Mouse (Mus musculus): ENCODE measurements around the gene Sgms1.
A peak's percentile ranks its signal among the peaks of the same experiment; 100 is the strongest.

Sgms1 gene

DNA sequence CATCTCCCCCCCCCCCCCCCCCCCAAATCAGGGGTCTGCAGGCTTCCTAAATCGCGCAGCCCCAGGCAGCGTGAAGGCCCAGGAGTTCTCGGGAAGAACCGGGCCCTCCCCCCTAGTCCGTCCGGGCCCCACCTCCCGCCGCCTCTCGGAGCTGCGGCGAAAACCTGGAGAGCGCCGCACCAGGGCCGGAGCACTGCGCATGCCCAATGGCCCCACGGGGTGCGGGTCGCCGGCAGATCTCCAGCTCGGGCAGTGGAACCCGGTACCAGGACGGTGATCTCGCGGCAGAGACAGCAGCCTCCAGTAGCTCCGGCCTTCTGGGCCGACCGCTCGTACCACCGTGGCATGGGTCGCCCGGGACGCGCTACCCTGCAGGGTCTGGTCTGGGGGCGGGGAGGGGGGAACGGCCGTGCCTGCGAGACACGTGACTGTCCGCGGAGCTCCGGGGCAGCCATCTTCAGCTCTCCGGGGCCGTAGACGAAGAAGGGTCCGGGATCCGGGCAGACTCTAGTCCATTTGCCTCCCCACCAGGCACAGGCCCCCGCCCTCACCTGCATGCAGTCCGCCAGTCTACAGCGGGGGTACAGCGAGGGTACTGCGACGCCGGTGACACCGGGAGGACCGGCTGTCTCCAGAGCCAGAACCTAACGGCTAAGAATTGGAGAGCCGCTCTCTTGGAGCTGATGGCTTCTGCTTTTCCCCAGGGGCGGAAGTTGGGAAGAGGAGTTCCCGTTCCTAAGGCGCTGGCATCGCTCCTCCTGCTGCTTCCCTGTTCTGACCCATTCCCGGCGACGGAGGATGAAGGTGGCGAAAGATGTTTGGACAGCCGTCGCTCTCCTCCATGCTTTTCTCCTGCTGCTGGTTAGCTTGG lies at the start of gene Sgms1:
Gene Sgms1, minus strand, starts transcription at position 714 of the 871 bp plus-strand sequence.
- DNase-seq: peak; percentile 88

DNA sequence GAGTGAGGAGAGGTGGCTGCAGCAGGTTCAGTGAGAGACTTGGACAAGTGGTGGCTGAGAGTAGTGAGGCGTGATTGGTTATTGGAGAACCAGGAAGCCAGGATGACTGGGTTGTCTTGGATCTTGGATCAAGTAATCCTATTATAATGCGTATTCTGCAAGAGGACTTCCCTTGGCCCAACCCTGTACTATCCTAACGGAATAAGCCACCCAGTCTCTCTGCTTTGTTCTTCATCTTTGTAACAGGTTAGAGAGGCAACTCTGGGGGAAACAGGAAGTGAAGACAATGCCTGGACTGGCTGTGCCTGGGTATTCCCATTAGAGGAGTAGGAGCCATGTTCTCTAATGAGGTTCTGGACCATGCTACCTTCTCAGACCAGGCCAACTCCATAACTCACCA lies 36.3 kb upstream of the Sgms1 start:
- no peak for DNase-seq

DNA sequence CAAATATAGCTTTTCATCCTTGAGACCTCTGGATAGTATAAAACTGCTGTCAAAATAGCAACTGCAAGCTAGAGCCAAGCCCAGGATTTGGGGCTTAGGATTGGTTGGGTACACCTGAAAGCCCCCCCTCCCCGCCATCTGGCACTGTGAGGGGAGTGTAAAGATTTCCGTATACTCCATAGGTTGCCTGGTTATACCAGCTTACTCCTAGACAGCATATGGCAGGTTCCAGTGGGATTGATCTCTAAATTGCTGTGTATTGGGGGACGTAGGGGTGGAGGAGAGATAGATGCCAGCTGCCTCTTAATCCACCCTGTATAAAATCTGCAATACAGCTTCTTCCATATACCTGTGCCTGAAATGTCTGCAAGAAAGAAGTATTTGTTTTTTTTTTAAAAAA lies 35.2 kb upstream of the Sgms1 start:
- no peak for DNase-seq

GRCm38 (mm10) chr19:32419069-32419468 lies 29.6 kb upstream of the Sgms1 start:
- no peak for DNase-seq

DNA sequence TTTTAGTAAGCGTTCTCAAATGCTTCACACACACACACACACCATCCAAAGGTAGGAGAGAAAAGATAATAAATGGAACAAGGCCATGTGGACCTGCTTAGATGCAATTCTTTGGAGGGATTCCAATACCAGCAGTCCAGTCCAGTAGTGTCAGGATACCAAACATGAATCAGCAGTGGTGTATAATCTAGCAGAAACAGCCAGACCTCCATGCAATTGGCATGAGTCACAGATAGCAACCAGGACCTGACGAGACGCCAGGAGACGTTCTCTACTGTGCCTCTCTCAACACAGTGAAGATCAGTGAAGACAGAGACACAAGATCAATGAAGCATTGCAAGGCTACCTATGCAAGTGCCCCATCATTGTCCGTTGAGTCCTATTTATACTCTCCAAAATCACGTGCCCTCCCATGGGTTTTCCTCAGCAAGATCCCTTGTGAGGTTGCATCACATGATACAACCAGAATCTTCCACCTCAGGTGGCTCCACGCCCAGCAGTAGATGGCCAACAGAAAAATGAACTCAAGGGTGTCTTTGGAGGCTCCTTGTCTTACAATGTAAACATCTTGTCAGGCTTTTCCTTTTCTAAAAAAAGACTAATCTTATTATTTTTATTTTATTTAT lies 27.3 kb upstream of the Sgms1 start:
- no peak for DNase-seq

- no peak for DNase-seq
Measured at GRCm38 (mm10) chr19:32409603-32410360, 20.3 kb upstream of the Sgms1 start.

GRCm38 (mm10) chr19:32406717-32407116 lies 17.2 kb upstream of the Sgms1 start:
- DNase-seq: no peak

DNA sequence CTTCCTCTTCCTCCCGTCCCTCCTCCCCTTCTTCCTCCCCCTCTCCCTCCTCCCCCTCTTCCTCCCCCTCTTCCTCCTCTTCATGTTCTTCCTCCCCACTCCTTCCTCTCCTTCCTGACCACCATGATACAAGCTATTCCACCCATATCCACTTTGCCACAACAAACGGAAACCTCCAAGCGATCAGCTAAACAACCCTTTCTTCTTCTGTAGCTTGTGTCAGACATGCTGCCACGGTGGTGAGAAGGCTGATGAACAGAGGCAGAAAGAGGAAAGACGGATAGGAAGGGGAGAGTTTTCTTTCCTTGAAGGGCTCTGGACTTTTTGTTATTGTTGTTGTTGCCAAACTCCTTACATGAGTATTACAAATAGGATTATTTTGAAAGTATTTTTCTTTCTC lies 14.9 kb upstream of the Sgms1 start:
- DNase-seq: no peak

DNA sequence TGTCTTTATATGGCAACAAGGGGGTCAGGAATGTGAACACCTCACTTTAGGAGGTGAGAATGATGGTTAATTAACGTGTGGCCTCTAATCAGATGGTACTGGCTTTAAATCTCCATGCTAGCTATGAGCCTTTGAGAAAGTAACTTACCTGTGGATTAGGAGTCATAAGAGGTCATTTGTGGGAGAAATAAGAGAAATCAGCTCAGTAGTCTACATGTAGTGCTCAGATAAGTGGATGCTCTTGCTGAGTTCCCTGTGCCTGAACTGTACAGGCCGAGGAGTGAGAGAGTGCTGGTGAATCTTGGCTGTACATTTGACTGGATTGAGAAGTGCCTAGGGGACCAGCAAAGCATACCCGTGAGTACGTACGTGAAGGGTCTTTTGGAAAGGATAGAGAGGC lies 14.3 kb upstream of the Sgms1 start:
- DNase-seq: no peak

GRCm38 (mm10) chr19:32398491-32398890 lies 9.0 kb upstream of the Sgms1 start:
- no peak for DNase-seq

DNA sequence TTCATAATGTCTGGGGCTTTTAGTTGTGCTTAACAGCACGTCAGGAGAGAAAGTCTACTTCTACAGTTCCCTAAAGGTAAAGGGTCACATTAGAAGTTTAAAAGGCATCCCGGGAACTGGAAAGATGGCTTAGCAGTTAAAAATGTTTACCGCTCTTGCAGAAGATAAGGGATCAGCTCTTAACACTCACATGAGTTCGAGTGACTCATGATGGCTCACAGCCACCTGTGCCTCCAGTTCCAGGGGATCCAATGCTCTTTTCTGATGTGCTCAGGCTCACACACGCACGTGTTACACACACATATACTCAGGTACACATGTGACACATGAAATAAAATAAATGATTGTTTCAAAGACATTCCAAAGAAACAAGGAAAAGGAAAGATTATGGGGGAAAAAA lies 6.8 kb upstream of the Sgms1 start:
- DNase-seq: no peak

DNA sequence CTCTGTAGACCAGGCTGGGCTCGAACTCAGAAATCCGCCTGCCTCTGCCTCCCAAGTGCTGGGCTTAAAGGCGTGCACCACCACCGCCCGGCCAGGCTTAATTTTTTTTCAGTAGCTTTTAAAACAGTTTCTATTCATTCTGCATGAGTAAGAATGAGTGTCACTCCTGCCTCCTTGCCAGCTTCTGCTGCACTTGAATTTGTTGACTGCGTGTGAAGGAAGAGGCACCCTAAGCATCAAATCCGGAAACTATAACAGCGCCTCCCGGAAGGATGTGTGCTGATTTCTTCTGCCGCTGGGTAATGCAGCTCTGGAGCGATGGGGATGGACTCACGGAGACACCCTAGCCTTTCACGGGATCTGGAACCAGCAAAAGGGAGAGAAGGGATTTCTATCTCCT lies 5.3 kb upstream of the Sgms1 start:
- DNase-seq: no peak

DNA sequence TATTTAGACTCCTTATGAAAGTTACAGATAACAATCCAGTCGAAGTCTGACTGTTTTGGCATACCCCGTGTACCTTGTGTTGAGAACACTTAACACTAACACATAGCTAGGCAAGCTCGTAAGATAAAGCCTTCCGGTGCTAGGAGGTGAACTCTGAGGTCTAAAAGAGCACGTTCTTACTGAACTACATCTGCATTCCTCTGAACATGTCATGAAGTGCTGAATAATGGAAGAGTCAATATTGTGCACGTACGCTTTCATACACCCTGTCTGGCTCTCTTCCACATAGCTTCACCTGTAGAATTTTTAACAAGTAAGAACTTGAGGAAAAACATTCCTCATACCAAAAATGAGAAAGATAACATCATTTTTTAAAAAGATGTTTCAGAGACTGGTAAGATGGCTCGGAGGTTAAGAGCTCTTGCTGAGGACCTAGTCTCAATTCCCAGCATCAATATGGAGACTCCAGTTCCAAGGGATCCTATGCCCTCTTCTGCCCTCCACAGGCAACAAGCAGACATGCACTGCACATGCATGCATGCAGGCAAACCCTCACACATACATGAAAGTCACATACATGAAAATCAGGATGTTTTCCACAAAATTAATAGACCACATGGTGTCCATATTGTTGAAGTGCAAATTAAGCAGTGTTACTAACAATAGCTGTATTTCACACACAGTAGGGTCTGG lies 4.4 kb upstream of the Sgms1 start:
- DNase-seq: no peak

DNA sequence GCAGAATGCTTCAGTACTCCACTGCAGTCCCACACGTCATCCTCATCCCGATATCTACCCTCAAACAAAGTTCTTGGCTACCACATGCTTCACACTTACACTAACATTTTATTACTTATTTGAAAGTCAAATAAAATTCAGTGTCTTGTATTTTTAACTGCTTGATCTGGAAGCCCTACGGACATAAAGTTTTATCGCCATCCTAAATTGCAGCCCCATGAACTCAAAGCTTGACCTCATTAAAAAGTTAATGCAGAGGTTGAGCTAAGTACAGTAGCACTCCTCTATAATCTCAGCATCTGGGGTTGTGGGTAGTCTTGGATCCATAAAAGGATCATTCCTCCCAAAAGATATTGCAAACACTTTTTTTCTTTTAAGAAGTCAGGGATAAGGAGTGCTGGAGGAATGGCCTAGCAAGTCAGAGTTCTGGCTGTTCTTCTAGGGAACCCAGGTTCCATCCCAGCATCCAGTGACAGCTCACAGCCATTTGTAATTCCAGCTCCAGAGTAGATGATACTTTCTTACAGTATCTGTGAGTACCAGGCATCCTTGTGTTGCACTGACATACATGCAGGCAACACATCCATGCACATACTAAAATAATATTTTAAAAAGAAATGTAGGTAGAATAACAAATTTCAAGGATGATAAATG lies 3.7 kb upstream of the Sgms1 start:
- DNase-seq: no peak

DNA sequence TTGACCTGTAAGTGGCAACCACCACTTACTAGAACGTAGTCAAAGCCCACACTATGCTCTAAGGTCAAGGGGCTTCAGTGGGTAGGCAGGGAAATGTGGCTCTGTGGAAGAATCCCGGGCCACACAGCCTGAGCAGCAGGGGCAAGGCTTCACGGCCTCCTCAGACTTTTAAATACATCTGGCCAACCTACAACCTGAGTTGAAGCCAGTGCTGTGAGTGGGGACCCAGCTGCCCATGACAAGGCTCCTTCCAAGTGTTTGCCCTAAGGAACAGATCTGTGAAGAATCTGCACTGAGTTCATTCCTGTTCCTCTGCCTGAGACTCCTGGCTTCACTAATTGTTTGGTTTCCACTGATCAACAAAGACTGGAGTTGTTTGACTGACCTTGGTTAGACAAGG lies 1.9 kb upstream of the Sgms1 start:
- DNase-seq: no peak

DNA sequence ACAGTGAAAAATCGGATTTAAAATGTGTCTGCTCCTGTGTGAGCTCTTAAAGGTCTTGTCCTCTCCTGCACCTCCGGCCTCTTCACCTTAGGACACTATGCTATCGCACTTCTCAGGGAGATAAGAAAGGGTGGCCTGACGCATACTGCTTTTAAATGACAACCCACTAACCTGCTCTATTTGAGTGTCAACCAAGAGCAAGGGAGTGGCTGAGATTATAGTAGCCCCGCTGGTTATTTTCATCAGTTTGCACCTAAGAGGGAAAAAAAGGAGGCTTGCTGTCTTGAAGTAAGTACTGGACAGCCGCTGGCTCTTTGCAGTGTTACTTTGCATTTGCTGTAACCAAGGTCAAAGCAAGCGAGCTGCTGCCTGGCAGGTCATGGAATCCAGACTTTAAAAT lies 602 bp upstream of the Sgms1 start:
- no peak for DNase-seq

- DNase-seq: peak; percentile 89
Measured at GRCm38 (mm10) chr19:32388191-32388921, 1.2 kb downstream of the Sgms1 start.

DNA sequence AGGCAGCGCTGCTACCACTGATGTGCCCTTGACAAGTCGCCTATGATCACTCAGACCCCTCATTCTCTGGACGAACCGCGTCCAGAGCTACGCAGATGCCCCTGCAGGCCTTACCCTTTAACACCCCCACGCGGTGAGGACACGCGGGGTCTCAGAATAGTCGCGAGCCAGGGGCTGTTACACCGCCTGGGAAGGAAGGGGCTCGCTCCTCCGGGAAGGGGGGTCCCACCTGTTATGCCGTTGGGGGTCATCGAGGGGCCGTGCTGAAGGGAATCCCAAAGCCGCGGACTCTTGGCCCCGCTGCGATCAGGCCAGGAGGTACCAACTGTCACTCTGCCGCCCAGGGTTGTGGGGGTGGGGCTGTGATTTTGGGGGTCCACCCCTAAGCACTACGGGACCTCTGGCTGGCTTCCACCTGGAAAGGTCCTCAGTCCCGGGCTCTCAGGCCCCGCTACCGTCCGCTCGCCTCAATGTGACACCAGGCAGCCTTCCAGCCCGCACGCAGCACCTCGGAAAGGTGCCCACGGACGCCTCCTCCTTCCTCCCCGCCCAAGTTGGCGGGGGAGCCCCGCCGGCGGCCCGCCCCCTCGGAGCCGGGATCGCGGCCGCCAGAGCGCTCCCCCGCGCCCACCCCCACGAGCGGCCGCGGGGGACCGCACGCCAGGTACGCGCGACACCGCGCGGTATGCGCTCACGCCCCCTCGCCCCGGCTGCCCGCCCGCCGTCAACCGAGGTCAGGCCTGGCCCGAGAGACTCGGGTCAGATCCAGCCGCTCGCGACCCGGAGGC lies 1.9 kb downstream of the Sgms1 start:
- DNase-seq: peak; percentile 12

GRCm38 (mm10) chr19:32386556-32387402 lies 2.7 kb downstream of the Sgms1 start:
- DNase-seq: no peak

GRCm38 (mm10) chr19:32383738-32384137 lies 5.8 kb downstream of the Sgms1 start:
- no peak for DNase-seq
